Mouse (Mus musculus): ENCODE results near the gene Ackr3.

The Ackr3 gene

DNA sequence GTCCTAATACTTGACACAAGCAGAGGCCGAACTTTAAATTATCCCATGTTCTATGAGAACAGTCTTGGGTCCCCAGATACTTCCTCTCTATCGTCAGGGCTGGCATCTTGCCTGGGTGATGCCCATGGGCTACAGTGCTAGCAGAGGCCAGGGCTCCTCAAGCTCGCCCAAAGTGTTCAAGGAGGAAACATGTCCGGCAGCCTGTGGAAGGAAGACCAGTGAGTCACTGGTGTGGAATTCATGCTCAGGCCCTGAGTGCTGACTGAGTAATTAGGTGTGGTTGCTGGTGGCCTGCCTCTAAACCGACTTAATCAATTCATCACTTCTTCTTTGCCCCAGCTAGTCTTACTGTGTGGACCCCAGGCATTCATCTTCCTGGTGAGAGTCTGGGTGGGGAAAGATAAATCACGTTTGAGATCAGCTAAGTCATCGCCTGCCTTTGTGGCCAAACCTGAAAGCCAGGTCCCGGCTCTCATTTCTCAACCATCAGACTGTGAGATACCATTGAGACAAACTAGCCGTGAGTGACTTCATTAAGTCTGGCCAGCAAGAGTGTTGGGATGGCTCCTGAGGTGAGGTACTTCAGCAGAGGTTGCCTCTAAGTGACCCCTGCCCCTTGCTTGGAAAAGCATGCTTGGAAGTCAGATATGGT is 21.9 kb downstream of the Ackr3 start:
- in situ Hi-C loops (cut with MboI; ENCODE audit: unreplicated experiment in 2 of 2), result no loop called here

DNA sequence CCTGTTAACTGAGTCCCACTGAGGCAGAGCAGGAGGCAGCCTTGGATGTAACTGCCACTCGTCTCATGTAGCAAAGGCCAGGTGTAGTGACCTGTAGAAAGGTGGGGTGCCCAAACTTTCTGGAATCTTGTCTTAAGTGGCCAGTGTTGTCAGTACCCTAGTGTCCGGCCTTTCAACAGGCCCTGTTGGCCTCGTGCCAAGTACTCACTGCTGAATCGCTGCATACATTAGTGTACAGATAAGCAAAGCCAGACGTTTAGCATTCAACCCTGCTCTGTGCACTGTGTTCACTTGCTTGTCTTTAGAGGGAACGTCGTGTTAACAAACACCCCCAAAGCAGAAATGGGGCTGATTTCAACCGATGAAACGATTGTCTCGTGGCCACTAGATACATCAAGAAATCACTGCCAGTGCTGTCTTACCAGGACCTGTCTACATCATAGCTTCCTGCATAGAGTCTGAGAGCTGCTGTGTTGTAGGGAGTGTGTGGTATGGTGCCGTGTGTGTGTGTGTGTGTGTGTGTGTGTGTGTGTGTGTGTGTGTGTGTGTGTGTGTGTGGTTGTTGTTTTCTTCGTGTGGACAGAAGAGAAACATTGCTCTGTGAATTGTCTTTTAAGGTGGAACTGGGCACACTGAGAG is 24.0 kb downstream of the Ackr3 start:
- in situ Hi-C loops (cut with MboI; ENCODE audit: unreplicated experiment in 2 of 2), result no loop called here

DNA sequence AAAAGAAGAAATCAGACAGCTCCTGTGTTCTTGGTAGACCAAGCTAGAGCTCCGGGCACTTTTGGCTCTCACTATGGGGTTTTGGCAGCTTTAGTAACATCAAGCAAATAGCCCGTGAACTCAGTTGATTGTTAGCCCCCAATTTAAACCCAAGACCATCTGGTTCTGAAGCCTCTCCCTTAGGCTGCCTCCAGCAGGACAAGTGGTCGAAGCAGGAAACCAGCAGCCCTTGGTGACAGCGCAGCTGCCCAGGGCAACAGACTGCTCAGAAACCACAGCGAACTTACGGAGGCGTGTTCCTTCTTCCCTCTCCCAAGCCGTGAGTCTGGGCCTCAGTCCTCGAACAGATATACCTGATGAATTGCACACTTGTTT is 24.5 kb downstream of the Ackr3 start:
- in situ Hi-C loops (cut with MboI; ENCODE audit: unreplicated experiment in 2 of 2), result no loop called here

DNA sequence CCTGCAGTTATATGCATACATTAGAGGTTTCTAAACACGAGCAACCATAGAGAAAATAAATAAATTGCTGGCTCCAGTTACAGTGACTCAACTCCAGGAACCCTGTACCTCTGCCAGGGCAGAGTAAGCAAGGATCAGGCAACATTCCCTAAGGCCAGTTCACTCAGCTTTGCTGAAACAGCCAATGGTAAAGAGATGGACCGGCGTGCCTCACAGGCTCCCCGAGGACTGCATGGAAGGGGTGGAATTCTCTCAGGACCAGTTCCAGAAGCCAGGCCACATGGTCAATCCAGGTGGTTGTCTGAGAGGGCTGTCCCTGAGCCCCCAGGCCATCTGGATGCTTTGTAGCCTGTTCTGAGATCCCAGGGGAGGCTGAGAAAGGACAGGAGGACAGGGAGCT is 26.8 kb downstream of the Ackr3 start:
- in situ Hi-C loops (cut with MboI; ENCODE audit: unreplicated experiment in 2 of 2), result no loop called here

DNA sequence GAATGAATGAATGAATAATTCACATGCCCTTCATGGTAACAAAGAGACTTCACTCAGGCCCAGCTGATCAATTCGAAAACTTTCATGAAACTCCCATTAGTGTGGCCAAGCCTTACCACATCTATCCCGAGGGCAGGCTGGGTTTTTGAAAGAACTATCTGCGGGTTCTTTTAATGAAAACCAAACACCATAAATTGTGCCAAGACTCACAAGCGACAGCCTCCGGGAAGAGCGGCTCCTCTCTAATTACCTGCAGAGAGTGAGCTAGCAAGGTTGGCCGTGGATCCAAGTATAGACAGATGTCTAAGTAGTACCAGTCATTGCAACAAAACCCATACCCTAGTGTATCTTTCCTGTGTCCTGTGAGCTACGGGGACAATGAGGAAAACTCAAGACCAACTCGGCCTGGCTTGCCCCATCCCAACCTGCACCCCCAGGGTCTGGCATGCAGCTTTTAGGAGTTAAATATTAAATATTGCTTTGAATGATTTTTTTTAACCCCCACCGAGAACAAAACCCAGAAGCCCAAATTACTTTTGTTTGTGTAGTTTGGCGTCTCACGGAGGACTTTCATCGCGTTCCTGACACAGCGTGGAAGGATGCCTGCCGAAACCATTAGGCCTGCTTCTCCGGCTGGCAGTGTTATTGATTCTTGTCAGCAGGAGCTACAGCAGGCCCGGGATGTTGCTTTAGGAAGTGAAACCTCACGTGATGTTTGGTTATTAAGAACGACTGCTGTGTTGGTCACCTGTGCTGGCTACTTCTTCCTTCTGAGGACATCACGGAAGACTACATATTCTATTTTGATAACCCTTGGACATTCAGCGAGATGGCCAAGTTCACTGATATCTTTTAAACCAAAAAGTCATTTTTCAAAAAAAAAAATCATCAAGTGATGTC is 28.1 kb downstream of the Ackr3 start:
- in situ Hi-C loops (cut with MboI; ENCODE audit: unreplicated experiment in 2 of 2), result no loop called here

DNA sequence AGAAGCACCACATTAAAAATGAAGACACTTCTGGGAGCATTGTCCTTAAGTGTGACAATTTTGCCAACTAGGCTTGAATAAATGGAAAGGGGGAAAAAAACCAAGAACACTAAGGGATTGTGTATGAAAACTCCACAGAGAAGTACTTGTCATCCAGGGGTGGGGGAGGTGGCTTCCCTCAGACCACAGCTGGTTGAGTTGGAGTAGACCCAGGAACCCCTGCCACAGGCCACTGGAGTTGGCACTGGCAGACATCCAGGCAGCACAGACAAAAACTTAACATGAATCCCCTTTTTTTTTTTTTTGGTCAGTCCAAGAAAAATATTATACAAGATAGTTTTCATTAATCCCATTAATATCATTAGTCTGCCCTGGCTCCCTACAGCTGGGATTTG is 28.7 kb downstream of the Ackr3 start:
- in situ Hi-C loops (cut with MboI; ENCODE audit: unreplicated experiment in 2 of 2), result no loop called here

DNA sequence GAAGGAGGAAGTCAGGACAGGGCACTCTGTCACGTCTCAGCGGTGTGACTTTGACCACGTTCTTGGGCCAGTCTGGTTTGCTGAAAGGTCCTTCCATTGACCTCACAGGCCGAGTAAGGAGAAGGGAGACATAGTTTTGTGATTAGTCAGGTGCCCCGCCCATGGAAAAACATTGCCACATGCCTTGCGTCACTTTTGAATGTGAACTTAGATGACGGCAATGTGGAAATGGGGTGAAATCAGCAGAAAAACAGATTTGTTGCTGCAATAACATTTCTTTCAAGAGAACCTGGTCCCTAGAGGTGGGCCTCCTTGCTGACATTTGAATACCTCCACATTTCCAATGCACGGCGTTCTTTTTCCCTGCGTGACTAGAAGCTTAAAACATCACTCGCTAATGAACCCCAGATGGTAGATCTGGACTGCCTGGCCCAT is 30.9 kb downstream of the Ackr3 start:
- in situ Hi-C loops (cut with MboI; ENCODE audit: unreplicated experiment in 2 of 2), result no loop called here

DNA sequence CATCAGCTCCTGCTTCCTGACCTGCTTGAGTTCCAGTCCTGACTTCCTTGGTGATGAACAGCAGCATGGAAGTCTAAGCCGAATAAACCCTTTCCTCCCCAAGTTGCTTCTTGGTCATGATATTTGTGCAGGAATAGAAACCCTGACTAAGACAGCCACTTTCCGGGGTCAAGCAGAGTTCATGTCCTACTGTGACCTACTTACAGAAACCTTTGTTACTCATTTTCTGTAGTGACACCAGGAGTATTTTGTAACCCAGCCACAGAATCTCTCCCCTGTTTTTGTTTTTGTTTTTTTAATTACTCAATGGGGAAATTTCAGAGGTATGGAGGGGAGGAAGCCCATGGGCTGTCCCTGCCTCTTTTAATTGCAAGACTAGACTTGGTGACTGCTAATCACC is 32.9 kb downstream of the Ackr3 start:
- in situ Hi-C loops (cut with MboI; ENCODE audit: unreplicated experiment in 2 of 2), result no loop called here

DNA sequence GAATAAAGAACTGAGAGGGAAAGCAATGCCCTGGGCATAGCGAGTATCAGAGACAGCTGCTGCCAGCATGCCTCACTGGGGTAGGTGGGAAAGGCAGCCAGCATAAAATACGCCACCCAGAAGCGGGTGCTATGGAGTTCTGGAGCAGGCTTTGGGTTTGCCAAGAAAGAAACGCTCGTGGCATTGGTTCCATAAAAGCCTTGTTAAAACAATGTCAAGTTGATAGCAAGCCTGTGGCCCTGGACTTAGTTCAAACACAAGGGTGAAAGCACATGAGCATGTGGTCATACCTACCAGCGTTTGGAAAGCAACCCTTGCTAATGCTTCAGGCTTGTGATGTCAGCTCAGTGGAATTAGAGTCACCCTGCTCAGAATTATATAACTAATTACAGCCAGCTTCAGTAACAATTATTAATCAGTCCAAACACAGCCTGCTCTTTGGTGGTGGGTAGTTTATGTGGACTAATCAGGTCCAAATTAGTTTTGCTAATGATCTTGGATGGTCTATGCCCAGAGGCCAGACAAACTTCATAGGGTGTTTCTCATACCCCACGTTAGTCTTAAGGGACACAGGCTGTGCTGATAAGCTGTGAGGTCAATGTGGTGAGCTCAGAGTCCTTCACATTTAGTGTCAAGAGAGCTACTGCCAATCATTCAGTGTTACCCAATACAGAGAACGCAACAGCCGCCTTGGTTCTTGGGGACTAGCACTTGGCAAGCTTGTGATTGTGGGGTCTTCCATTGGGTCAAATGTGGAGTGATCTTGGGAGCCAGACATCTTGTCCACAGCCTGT is 34.5 kb downstream of the Ackr3 start:
- in situ Hi-C loops (cut with MboI; ENCODE audit: unreplicated experiment in 2 of 2), result no loop called here

DNA sequence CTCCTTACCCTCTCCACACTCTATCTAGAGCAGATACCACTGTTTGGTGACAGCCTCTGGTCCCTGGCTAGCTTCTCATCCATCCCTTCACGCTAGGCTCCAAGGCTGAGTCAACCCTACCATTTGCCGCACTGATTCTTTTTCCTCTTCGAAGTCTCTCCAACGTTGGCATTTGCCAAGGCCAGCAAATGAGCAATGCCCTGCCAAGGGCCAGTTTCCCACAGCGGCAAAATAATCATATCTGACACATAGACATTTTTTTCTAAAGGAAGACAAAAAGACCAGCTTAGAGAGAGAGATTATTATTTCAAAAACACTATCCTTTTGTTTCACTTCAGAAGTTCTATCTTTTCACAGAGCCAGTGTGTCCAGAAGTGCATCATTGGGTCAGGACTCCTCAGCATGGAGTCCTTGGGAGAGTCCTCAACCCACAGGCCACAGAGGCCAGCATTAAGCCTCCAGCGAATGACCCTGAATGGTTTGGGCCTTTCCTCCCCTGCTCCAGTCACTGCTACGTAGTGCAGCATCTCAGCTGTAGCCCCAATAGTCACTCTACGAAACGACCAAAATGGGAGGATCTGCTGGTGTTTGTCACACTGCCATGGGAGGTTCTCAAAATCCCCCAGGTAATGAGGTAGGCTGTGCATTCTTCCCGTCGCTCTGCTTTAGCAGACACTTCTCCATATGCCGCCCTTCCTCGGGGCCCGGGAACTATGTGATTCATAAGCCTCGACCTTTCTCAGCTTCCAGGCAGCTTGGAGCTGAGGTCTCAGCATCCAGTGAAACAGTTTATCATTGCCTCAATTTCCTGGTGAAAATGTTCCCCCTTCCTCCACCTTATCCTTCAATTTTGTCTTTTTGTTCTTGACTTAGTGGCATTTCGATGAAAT is 35.8 kb downstream of the Ackr3 start:
- in situ Hi-C loops (cut with MboI; ENCODE audit: unreplicated experiment in 2 of 2), result no loop called here

DNA sequence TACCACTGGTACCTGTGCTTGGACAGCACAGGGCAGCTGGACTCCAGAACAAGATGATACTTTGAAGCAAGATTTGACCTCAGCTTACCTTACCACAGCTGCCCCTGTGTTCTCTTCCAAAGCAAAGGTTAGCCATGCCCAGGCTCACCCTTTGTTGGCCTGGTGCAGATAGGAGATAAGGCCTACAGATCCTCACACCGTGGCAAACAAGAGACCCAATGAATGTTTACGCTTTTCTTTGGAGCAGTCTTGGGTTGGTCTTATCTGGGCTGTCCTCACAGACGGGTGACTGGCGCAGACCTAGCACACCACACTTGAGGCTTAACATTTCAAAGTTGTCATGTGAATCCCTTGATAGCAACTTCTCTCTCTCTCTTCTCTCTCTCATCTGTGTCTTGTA is 36.5 kb downstream of the Ackr3 start:
- in situ Hi-C loops (cut with MboI; ENCODE audit: unreplicated experiment in 2 of 2), result no loop called here

DNA sequence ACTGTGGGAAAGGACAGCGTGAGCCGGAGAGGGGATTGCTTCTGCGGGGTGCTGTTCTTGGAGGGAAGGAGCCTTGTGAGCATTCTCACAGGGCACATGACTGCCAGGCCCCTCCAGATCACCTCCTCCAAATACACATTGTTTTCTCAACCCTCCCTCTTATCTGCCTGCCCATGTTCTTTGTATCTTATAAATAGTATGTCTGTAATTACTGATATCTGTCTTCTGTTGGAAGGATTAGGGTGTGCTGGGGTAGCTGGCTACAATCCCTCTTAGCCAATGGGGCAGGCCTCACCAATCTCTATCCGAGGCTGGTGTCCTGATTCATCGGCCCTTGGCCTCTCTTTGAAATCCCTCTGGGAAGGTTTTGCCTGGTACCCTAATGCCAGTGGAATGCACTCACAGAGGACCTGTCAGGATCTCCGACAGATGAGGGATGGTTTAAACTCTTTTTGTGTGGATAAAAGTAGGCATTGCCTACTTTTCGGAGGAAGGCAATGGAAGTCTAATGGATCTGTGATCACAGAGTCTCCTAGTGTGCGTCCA is 38.7 kb downstream of the Ackr3 start:
- in situ Hi-C loops (cut with MboI; ENCODE audit: unreplicated experiment in 2 of 2), result no loop called here

DNA sequence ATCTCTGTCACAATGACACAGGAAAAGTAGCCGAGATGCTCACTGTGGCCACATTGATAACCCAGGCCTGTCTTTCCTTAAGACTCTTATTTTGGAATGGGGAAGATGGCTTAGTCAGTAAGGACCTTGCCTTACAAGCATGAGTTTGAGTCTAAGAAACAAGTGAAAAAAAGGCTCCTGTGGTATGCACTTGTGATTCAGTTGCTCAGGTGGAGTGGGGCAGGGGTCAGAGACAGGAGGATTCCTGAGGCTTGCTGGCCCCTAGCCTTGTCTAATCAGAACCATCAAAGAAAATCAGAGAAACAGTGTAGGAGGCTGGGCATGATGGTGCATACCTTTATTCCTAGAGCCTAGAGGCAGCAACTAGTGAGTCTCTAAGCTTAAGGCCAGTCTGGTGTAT is 40.8 kb downstream of the Ackr3 start:
- in situ Hi-C loops (cut with MboI; ENCODE audit: unreplicated experiment in 2 of 2), result no loop called here

DNA sequence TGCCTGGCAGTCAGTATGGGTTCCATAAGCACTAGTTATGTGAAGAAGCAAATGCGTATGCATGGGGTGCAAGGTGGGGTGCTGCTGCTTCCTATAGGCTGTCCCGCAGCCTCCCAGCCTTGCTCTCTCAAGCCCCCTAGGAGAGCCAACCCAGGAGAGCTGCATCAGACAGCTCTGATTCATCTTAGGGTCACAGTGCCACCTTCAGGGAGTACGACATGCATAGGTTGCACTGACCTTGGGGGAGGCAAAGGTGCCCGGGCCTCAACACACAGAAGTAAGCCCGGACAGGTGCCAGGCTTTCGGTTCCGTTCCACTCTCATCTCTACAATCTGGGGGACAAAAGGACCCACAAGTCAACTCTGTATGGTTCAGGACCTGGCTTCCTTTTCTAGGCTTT is 41.8 kb downstream of the Ackr3 start:
- in situ Hi-C loops (cut with MboI; ENCODE audit: unreplicated experiment in 2 of 2), result no loop called here

DNA sequence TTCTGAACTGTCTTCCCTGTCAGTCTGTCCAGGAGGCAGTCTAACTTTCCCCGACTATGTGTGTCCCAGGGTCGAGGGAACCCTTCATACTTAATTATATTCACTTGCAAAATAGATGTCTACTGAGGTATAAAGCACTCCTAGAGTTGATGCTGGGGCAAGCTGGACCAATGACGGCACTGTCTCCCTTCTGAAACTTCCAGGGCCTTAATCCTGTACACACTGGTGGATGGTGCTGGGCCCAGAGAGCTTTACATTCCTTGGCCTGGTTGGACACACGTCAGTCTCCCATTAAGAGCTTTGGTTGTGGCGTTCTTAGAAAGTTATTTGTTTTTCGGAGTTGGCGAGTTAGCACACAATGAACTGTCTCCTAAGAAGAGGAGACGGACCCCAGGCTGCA is 42.3 kb downstream of the Ackr3 start:
- in situ Hi-C loops (cut with MboI; ENCODE audit: unreplicated experiment in 2 of 2), result no loop called here

DNA sequence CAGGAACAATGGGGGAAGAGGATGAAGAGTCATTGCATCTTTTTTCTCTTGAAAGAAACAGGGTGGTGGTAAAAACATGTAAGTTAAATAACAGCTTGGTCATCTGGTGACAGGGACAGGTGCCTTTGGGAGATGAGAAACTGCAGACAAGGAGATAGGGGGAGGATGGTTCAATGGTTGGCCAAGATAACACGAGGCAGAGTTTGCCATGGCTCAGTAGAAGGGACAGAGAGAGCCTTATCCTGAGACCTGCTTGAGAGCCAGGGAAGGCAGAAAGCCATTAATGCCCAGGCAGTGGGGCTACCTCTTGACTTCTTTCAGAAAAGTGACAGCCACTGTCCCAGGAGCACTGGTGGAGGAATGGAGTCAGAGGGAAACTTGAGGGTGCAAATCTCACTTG is 43.0 kb downstream of the Ackr3 start:
- in situ Hi-C loops (cut with MboI; ENCODE audit: unreplicated experiment in 2 of 2), result no loop called here

DNA sequence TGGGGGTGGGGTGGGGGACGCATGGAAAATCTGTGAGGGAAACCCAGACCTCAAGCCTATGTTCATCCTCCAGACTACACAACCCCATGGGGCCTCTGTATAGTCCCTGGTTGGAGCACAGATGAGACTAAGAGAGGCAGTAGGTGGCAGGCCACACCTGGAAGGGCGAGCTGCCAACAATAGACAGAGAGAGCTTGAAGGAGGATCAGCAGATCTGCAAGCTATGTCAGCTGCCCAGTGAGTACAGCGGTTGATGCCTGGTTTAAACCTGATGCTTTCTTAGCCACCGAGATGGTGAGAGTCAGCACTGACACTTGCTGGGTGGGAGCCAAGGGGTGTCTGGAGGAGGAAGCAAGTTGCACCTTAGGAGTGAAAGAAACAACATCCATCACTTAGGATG is 43.5 kb downstream of the Ackr3 start:
- in situ Hi-C loops (cut with MboI; ENCODE audit: unreplicated experiment in 2 of 2), result no loop called here

DNA sequence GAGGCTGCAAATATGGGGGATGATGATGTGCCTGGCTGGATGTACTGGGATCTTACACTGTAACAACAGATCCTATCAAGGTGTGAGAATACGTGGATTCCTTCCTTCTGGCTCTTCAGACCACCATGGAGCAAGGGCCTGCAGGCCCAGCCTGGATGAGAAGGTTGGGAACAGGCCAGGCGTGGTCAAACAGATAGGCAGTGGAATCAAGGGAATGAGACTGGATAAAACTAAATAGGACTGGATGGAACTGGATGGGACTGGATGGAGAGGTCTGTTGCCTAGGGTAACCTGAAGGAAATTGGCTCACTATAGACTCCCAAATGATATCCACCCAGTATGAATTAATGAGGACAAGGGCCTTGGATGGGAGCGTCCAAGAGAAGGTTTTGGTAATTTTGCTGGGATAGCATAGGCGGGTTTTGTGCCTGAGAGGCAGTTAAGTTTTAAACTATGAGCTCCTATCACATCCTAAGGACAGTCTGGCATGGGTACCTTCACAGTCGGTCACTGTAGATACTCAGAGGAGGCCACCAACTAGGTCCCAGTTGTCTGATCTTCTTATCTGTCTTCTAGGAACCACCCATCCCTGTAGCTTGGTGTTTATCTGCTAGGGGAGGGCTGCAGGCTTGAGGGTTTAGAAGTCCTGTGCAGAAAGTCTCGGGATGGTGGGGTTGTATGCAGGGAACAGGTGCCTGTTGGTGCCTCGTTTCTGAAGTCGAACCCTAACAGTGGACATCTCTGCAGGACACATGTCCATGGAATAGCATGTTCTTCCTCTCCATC is 44.2 kb downstream of the Ackr3 start:
- in situ Hi-C loops (cut with MboI; ENCODE audit: unreplicated experiment in 2 of 2), result no loop called here
